Mouse (Mus musculus) thymus, postnatal 25 days (tissue): Measurements from ENCODE around the gene Btbd2.

Experiments
- DNase-seq: peaks from one replicate; pipeline ENCODE4 v3.0.0; 2022

The Btbd2 gene

GRCm38 (mm10) chr10:80656863-80657623 lies at the start of gene Btbd2:
Btbd2 (minus strand) TSS chr10:80657071.
- DNase-seq: no peak

- no peak for DNase-seq
Observed at GRCm38 (mm10) chr10:80705479-80705878, 48.6 kb upstream of the Btbd2 start.

GRCm38 (mm10) chr10:80705033-80705432 lies 48.2 kb upstream of the Btbd2 start:
- no peak for DNase-seq

GRCm38 (mm10) chr10:80704418-80704817 lies 47.5 kb upstream of the Btbd2 start:
- DNase-seq: no peak

- no peak for DNase-seq
Observed at GRCm38 (mm10) chr10:80703643-80704042, 46.8 kb upstream of the Btbd2 start.

- DNase-seq: peak; percentile 90
Observed at GRCm38 (mm10) chr10:80702536-80703390, 45.9 kb upstream of the Btbd2 start.

GRCm38 (mm10) chr10:80701721-80702535 lies 45.1 kb upstream of the Btbd2 start, which contains the start of the genes Mob3a and Izumo4:
Mob3a (minus strand) TSS chr10:80701977.
Izumo4 (plus strand) TSS chr10:80702184.
- DNase-seq: peak; percentile 99

- peak; percentile 70 for DNase-seq
Observed at GRCm38 (mm10) chr10:80700732-80701131, 43.9 kb upstream of the Btbd2 start.

GRCm38 (mm10) chr10:80700038-80700504 lies 43.2 kb upstream of the Btbd2 start:
- peak; percentile 33 for DNase-seq

- DNase-seq: no peak
Observed at GRCm38 (mm10) chr10:80698605-80699004, 41.7 kb upstream of the Btbd2 start.

- no peak for DNase-seq
Observed at GRCm38 (mm10) chr10:80697812-80698211, 40.9 kb upstream of the Btbd2 start.

- DNase-seq: no peak
Observed at GRCm38 (mm10) chr10:80697393-80697787, 40.5 kb upstream of the Btbd2 start.

- peak; percentile 51 for DNase-seq
Observed at GRCm38 (mm10) chr10:80696502-80697392, 39.9 kb upstream of the Btbd2 start.

- DNase-seq: peak; percentile 63
Observed at GRCm38 (mm10) chr10:80695801-80696501, 39.1 kb upstream of the Btbd2 start.

- peak; percentile 86 for DNase-seq
Observed at GRCm38 (mm10) chr10:80695186-80695585, 38.3 kb upstream of the Btbd2 start.

GRCm38 (mm10) chr10:80694159-80694938 lies 37.5 kb upstream of the Btbd2 start:
- DNase-seq: no peak

GRCm38 (mm10) chr10:80693401-80694045 lies 36.7 kb upstream of the Btbd2 start:
- no peak for DNase-seq

- peak; percentile 63 for DNase-seq
Observed at GRCm38 (mm10) chr10:80692249-80693165, 35.6 kb upstream of the Btbd2 start.
